Mouse (Mus musculus): Measurements from ENCODE around the gene Taf5l.
"Not testable (repeated sequence)": the region's sequence is repeated elsewhere in the genome, so short reads cannot be mapped to it uniquely, and the experiment has no call there.

Taf5l gene

DNA sequence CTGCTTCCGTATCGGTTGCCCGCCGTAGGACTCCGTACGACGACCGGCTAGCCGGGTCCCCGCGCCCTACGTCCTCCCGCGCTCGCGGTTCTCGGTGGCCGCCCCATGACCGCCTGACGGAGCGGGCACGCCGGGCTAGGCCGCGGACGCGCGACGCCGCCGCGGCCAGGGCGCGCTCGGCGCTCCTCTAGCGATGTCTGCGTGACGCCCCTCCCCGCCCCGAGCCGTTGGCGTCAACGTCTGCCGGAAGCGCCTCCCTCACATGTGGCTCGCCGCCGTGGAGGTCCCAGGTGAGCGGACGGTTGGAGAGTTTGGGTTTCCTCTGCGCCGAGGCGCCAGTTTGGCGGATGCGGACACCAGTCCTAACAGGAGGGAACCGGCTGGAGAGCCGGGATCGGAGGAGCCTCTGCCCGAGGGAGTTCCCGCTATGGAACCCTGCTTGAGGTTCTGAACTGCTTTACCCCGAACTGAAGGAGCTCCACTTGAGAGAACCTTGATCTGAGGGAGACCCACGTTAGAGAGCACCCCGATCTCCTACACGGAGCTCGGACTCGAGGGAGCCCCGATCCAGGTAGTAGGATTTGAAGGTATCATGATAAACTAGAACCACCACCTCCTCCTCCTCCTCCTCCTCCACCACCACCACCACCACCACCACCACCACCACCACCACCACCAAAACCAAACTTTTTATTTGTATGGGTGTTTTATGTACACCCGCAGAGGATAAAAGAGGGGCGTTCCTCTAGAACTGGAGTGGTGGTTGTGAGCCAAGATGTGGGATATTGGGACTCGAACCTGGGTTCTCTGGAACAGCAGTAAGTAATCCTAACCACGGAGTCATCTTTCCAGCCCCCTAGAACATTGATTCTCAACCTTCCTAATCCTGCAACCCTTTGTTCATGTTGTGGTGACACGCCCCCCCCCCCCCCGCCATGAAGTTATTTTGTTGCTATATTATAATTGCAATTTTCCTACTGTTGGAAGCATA lies at the start of gene Taf5l, which contains the start of gene Urb2:
TSS of gene Taf5l (minus strand) at position 161 of the 991 bp plus-strand sequence.
TSS of gene Urb2 (plus strand) at position 272 of the 991 bp plus-strand sequence.
- DNase-seq (ENCODE audit: low spot score), result peak; percentile 91

DNA sequence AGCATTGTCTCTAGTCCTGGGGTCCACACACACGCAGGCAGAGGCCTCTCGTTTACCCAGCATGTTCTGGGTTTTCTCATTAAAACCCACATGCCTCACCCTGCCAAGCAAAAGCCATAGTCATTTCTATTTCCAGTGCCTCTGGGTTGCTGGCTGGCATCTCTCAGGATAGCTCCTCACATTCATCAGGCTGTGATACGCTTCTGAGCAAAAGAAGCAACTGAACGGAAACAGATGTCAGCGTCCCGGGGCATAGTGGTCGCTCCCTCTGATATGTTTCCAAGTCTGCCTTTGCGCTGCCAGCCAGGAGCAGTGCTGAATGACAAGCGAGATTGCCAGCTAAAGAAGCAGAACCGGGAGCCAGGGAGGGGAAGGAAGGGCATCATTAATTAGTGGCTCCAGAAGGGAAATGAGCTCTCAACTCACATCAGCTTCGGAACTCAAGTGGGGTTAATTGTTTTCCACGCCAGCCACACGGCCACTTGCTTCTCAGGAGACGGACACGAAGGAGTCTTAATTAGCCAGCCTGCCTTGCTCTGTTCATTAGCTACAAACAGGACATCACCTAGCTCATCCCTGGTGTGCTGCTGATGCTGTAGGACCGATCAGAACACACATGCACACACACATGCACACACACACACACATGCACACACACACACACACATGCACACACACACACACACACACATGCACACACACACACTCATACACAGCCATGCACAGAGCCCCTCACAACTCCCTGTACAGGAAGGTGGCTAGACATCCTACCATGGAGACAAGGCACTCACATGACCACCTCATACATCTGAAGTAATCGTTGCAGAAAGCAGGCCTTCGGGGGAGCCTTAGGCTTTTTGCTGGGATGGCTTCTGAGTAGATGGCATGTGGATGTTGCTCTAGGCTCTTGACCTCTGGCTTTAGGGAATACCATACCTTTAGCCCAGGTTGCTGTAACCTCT lies 49.4 kb upstream of the Taf5l start:
- peak; percentile 23 for DNase-seq (ENCODE audit: low spot score)

DNA sequence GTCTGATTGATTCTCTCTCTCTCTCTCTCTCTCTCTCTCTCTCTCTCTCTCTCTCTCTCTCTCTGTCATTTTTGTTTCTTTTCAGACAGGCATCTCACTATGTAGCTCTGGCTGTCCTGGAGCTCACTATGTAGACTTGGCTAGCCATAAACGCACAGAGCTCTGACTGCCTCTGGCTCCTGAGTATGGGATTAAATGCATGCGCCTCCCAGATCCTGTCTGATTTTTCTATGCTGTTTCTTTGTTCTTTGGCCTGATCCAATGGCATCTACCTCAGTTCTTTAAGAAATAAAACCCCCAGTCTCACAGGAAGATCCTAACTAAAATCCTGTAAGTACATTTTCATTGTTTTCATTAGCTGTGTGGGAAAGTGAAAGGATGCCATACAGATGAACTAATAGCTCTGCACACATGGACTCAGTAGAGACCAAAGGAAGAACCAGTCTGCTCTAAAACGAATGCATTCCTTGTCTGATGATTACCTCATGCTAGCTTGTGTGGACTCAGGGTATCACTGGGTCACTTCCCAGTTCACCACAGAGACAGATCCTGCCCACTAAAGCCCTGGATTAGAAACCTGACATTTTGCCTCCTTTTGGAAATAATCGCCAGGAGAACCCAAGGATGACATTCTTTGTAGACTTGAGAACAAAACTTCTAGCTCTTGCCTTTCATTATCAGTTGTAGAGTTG lies 46.0 kb upstream of the Taf5l start:
- DNase-seq (ENCODE audit: low spot score), result no peak

DNA sequence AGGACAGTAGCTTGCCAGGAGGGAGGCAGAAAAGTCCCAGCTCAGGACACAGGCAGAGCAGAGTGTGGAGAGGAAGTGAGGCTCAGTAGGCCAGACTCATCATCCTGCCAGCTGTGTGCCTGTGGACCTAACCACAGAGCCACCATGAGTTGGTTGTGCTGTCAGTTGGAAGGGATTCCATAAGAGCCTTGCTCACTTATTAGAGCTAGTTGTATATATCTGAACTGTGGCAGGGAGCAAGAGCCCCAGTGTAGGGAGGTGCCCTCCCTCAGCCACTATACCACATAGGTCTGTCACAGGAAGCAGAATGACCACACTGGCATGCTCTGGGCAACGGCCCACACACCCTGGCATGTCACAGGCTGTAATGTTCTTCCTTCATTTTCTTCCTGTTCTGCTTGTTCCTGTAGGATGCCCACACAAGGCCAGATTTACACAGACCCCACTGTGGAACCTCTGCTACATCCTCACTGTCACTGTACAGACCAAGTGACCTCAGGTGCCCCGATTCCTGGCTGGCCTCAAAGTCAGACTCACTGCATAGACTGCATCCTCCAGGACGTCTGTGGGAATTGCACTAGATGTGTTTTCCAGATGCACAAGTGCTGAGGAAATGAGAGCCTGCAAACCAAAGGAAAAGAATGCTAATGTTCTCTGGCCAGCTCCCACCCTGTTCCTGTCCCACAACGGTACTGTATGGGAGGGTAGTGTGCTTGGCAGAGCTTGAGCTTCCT lies 45.3 kb upstream of the Taf5l start:
- no peak for DNase-seq (ENCODE audit: low spot score)

DNA sequence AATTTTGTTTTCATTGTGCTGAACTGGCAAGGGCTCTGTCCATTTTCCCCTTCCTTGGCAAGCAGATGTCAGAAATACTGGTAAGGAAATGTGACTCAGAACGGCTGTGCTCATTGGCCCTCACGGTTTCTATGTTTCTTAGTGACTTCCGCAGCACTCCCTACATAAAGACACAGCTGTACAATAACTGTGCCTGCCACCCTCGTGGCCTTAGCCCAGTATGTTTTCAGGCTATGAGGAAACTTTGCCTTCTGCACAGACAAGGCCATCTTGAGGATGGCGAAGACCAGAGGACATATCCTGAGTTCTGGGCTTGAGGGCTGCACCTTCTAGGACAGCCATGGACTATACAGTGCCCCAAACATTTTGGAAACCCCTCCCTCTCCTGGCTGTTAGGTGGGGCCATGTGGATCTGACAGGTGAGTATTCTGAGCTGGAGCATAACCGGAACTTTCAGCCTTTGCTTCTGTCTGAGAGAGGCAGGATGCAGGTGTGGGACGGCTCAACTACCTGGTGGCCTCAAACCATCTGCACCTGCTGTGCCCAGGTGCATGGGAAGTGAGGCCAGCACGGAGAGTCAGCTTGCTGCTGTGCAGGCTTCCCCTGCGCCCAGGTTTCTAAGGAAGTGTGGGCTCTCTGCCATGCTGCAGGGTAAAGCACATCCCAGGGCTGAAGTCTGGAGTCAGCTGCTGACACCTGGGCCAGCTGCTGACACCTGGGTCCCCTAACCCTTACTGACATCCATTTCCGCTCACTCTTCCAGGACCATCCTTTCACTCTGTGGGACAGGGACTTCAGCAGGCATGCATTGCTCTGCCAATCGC lies 35.8 kb upstream of the Taf5l start:
- no peak for DNase-seq (ENCODE audit: low spot score)

DNA sequence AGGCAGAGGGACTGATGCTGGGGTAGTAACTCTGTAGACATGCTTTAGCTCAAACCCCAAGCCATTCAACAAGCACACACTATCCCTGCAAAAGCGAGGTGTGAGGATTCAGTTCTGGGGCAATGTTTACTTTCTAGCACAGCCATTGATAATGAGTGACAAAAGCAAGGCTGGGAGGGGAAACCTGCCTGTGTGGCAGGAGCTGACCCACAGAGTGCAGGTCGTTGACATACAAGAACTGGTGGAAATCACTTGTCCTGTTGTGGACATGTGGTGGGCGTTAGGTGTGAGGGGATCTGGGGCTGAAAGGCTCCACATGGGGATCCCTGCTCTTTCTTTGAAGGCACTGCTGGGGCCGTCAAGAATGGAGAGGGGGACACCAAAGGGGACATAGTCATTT lies 31.4 kb upstream of the Taf5l start:
- no peak for DNase-seq (ENCODE audit: low spot score)

DNA sequence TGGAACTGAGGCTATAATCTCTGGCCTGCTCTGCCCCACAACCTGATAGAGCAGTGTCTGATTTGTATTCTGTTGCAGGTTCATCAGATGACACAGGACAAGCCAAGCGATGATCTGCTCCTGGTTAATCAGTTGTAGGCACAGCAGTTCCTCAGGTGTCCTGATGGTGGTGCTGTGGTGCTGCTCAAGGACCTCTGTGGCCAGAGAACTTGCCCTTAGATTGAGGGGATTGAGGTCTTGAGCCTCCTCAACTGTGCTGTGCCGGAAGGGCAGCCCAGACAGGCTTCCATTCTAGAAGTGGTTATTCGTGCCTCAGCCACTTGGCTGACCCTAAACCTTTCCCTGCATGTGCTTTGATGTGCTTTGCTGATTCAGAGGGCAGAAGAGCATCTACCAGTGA lies 30.9 kb upstream of the Taf5l start:
- DNase-seq (ENCODE audit: low spot score), result peak; percentile 71

DNA sequence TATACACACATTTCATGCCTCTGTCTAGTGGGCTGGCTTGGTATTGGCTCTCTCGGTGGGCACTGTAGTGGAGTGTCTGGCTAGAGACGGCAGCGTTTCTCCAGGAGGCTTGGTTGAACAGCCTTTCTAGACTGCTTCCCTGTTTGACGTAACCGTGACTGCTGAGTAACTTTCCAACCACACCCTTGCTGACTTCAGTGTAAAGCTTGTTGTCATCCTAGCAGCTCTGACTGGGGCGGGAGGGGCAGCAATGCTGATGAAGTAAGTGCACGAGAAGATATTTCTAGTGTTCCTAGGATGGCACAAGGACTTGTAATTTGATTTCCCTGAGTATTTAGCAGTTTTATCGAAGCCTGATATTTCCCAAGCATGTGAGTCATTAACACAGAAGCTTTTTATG lies 24.7 kb upstream of the Taf5l start:
- DNase-seq (ENCODE audit: low spot score), result no peak

DNA sequence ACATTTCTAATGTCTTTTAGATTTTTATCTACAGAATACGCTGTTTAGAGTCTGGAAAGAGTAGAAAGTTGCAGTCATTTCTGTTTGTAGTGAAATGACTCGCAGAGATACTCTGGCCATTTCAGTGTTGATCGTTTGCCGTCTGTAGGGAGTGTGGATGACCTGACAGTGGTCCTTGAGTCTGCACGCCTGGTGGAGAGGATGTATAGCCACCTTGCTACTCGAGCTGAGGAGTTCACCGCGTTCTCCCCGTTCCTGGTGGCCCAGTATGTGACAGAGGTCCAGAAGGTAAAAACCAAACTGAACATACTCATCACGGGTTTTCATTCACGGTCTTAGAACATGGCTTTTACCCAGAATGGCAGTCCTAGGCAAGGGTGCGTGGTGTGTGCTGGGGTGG lies 23.7 kb upstream of the Taf5l start:
- DNase-seq (ENCODE audit: low spot score), result no peak

DNA sequence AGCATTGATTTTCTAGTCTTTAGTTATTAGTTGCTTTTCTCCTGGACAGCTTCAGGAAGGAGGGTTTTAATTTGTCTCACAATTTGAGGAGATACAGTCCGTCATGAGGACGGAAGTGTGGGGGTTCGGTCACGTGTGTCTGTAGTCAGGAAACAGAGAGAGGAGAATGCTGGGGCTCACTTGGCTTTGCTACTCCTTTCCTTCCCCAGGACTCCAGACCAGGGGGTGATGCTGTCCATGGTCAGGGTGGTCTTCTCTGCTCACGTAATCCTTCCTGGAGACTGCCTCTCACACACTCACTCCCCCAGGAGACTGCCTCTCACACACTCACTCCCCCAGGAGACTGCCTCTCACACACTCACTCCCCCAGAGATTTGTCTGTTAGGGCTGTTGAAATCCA lies 23.2 kb upstream of the Taf5l start:
- DNase-seq (ENCODE audit: low spot score), result no peak

DNA sequence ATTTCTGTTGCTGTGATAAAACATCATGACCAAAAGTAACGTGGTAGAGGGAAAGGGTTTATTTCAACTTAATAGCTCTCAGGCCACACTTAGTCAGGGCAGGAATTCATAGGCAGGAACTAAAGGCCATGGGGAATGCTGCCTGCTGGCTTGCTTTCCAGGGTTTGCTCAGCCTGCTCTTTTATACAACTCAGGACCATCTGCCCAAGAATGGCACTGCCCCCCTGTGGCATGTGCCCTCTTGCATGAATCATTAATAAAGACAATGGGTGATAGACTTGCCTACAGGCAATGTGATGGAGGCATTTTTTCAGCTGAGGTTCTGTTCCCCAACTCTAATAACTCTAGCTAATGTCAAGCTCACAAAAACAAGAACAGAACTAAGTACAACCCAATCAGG lies 21.0 kb upstream of the Taf5l start:
- no peak for DNase-seq (ENCODE audit: low spot score)

DNA sequence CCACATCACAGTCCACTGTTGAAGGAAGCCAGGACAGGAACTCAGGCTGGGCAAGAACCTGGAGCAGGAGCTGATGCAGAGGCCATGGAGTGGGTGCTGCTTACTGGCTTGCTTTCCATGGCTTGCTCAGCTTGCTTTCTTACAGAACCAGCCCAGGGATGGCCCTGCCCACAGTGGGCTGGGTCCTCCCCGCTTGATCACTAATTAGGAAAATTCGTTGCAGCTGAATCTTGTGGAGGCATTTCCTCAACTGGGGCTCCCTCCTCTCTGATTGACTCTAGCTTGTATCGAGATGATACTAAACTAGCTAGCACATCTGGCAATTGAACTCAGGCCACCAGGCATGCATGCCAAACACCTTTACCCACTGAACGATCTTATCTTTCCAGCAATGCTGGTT lies 18.2 kb upstream of the Taf5l start:
- DNase-seq (ENCODE audit: low spot score), result no peak

DNA sequence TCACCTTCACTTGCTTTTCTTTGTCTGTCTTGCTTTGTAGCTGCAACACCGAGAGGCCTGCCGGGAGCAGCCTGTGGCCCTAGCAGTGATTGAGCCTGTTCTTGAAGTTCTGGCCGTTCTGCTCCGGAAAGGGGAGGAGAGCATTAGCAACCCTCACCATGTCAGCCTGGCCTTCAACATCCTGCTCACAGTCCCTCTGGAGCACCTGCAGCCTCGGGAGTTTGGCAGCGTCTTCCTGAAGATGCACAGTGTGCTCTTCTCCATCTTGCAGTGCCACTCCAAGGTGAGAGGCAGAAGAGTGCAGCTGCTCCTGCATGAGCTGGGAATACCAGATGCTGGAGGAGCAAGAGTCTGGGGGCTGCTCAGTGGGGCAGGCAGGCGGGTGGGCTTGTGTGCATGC lies 16.9 kb upstream of the Taf5l start:
- DNase-seq (ENCODE audit: low spot score), result no peak

DNA sequence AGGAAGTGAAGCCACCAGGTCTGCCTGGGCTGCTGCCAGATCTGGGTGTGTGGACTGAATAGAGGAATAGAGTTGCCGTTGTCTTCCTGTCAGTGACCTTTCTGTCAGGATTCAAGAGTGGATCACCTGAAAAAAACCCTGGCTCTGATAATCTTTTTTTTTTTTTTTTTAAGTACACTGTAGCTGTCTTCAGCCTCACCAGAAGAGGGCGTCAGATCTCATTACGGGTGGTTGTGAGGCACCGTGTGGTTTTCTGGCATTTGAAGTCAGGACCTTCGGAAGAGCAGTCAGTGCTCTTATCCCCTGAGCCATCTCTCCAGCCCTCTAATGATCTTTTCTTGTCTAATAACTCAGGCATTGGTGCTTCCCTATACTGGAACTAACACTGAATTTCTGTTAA lies 12.2 kb upstream of the Taf5l start:
- no peak for DNase-seq (ENCODE audit: low spot score)

DNA sequence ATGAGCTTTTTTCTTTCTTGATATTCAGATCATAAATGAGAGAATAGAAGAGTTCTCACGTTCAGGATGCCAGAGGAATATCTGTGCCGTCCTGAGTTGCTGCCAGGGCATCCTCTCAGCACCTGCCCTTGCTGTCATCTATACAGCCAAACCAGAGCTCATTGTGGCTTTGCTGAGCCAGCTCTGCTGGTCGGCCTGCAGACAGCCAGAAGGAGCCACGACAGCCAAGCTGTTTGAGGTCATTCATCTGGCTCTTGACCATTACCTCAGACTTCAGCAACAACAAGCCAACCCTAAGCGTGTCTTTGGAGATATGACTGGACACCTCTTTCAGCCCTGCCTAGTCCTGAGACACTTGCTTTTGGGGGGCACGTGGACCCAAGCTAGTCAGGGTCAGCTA lies 6.6 kb upstream of the Taf5l start:
- no peak for DNase-seq (ENCODE audit: low spot score)

DNA sequence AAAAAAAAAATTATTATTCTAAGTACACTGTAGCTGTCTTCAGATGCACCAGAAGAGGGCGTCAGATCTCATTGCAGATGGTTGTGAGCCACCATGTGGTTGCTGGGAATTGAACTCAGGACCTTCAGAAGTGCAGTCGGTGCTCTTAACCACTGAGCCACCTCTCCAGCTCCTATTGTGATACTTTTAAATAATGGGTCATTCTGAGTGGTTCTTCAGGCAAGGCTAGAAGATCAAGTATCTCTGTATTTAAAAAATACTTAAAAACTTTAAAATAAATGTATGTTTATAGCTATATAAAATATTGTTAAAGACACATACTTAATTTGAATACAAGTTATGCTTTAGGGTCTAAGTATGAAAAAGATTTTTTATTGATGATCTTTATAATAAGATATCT lies 5.1 kb upstream of the Taf5l start:
- DNase-seq (ENCODE audit: low spot score), result not testable (repeated sequence)

DNA sequence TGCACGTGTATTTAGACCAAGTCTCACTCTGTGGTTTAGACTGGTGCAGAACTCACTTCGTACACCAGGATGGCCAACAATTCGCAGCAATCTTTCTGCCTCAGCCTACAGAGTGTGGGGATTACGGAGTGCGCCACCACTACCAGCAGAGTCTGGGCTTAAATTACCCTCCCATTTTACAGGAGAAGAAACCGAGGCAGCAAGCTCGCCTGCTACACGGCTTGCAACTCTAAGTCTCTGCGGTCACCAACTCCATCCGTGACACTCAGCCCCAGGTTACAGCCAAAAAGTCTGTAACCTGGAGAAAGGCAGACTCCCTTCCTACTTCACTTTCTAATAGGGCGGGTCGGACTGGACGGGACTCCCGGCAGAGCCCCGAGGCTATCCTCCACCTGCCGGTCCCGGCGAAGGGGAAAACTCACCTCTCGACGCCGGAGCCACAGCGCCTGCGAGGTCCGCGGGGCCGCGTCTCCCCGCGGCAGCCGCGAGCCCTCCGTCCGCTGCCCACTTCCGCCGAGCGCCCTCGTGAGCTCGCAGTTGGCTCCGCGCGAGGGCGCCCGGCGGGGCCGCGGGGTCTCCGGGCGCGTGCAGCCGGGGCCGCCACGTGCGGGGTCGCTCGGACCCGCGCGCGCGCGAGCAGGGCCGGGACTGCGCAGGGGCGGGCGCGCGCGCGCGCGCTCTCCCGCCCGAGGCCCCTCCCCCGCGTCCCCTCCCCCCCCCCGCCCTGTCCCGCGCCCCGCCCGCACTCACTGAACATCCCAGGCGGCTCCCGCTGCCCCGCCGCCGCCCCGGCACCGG lies 559 bp downstream of the Taf5l start:
- peak; percentile 10 for DNase-seq (ENCODE audit: low spot score)

DNA sequence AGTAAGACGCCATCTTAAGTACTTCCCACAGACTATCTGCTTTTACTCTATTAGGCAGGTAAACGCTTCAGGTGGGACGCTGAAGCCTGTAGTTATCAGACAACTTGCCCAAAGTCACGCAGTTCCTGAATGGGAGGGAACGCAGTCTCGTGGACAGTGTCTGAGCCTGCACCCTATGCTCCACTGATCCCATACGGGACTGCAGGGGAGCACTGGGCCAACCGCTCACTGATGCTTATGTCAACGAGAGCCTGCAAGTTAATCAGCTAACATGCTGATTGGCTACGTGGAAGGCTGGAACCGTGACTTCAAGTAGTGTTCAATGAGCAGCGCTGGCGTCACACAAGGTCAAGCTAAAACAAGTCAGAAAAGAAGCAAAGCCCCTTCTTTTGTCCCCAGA lies 1.4 kb downstream of the Taf5l start:
- no peak for DNase-seq (ENCODE audit: low spot score)

DNA sequence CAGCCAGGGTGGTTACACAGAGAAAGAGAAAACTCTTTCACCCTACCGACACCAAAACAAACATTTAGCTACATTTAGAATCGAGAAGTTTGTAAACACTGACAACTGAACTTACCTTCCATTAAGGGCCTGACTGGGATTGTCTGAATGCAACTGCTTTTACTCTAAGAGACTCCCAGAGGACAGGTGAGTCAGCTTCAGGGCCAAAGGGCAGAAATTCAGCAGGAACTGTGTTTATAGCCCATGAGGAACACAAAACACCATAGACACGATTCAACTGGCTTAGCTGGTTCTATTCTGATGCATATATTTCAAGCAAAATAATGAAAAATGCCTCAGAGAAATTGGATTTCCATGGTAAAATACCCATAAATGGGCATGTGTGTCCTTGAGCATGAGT lies 6.4 kb downstream of the Taf5l start:
- DNase-seq (ENCODE audit: low spot score), result no peak

DNA sequence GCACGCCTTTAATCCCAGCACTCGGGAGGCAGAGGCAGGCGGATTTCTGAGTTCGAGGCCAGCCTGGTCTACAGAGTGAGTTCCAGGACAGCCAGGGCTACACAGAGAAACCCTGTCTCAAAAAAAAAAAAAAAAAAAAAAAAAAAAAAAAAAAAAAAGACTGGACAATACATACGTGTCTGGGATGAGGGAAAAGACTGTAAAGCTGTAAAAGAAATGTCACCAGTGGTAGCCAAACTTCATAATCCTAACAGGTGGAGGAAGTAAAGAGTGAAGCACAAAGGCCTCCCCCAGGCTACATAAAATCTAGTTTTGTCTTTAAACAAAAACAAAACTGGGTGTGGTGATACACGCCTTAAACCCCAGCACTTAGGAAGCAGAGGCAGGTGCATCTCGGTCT lies 6.9 kb downstream of the Taf5l start:
- DNase-seq (ENCODE audit: low spot score), result not testable (repeated sequence)
